Mouse (Mus musculus): ENCODE measurements around the gene Fndc1. TPM values are rescaled to one million over a fixed set of nuclear protein-coding genes. Genes with fewer than 3 reads are reported as not detected.
A peak's percentile ranks its signal among the peaks of the same experiment; 100 is the strongest.

Gene Fndc1
- polyA plus RNA-seq, 1 experiment, result 2.0 TPM

GRCm38 (mm10) chr17:7717945-7718344 lies 109.2 kb downstream of the Fndc1 start:
- Histone ChIP-seq H3K27ac (ENCODE audit: insufficient read depth, low read depth, low read length) (no peak overlapping the region), H3K4me1 (ENCODE audit: control insufficient read depth, insufficient read depth, low read length) (no peaks in the 10 kb centered on the region), H3K4me3 (ENCODE audit: insufficient read depth, low read depth, low read length) (no peak overlapping the region), H3K36me3 (ENCODE audit: control insufficient read depth, insufficient read depth, low read length) (no peaks in the 10 kb centered on the region), H3K27me3 (replicated peaks; ENCODE audit: control insufficient read depth, insufficient read depth, low read length) (no peaks in the 10 kb centered on the region)
- DNase-seq, result peak; percentile 17
- TF ChIP-seq POLR2A (IDR thresholded peaks at IDR 0.05; ENCODE audit: low read depth, low read length), result no peak
- 51% methylated on average over 6 of the region's 6 CpGs for WGBS

- TF ChIP-seq CTCF (conservative IDR thresholded peaks at IDR 0.05; ENCODE audit: insufficient read depth, insufficient read length, low read depth, low read length) (no peak), POLR2A (IDR thresholded peaks at IDR 0.05; ENCODE audit: low read depth, low read length) (no peak)
- Histone ChIP-seq H3K4me3 (ENCODE audit: insufficient read depth, low read depth, low read length) (no peak overlapping the region), H3K27ac (ENCODE audit: insufficient read depth, low read depth, low read length) (no peak overlapping the region), H3K36me3 (ENCODE audit: control insufficient read depth, insufficient read depth, low read length) (no peaks in the 10 kb centered on the region), H3K27me3 (replicated peaks; ENCODE audit: control insufficient read depth, insufficient read depth, low read length) (no peaks in the 10 kb centered on the region), H3K4me1 (ENCODE audit: control insufficient read depth, insufficient read depth, low read length) (no peaks in the 10 kb centered on the region)
- 62% methylated on average over 2 of the region's 2 CpGs for WGBS
- DNase-seq, result no peak
These were observed 114.1 kb downstream of the Fndc1 start for GRCm38 (mm10) chr17:7713020-7713419.

- Histone ChIP-seq H3K4me3 (ENCODE audit: insufficient read depth, low read depth, low read length) (no peak overlapping the region), H3K4me1 (ENCODE audit: control insufficient read depth, insufficient read depth, low read length) (no peaks in the 10 kb centered on the region), H3K27me3 (replicated peaks; ENCODE audit: control insufficient read depth, insufficient read depth, low read length) (no peaks in the 10 kb centered on the region), H3K27ac (ENCODE audit: insufficient read depth, low read depth, low read length) (no peak overlapping the region), H3K36me3 (ENCODE audit: control insufficient read depth, insufficient read depth, low read length) (no peaks in the 10 kb centered on the region)
- no peak for TF ChIP-seq CTCF (conservative IDR thresholded peaks at IDR 0.05; ENCODE audit: insufficient read depth, insufficient read length, low read depth, low read length)
- no peak for TF ChIP-seq POLR2A (IDR thresholded peaks at IDR 0.05; ENCODE audit: low read depth, low read length)
- no peak for DNase-seq
- 51% methylated on average over 4 of the region's 4 CpGs for WGBS
These were observed 120.0 kb downstream of the Fndc1 start for GRCm38 (mm10) chr17:7707073-7707472.

GRCm38 (mm10) chr17:7690271-7690670 lies 136.8 kb downstream of the Fndc1 start:
- Histone ChIP-seq H3K27me3 (replicated peaks; ENCODE audit: control insufficient read depth, insufficient read depth, low read length) (no peaks in the 10 kb centered on the region), H3K4me3 (ENCODE audit: insufficient read depth, low read depth, low read length) (no peak overlapping the region), H3K27ac (ENCODE audit: insufficient read depth, low read depth, low read length) (no peak overlapping the region), H3K36me3 (ENCODE audit: control insufficient read depth, insufficient read depth, low read length) (no peaks in the 10 kb centered on the region), H3K4me1 (ENCODE audit: control insufficient read depth, insufficient read depth, low read length) (no peaks in the 10 kb centered on the region)
- TF ChIP-seq CTCF (conservative IDR thresholded peaks at IDR 0.05; ENCODE audit: insufficient read depth, insufficient read length, low read depth, low read length) (no peak), POLR2A (IDR thresholded peaks at IDR 0.05; ENCODE audit: low read depth, low read length) (no peak)
- WGBS, result 77% methylated on average over 4 of the region's 4 CpGs
- DNase-seq, result no peak

Other genes starting within 250 kb of the Fndc1 start
- 0.91 and 1.8 TPM in 2 replicates for gene Tagap, start 98.7 kb upstream of the Fndc1 start, polyA plus RNA-seq (2012; rRNA removed)
- gene Rsph3a, start 118.3 kb upstream of the Fndc1 start, polyA plus RNA-seq (2012; rRNA removed), result 77.2 and 85.9 TPM in 2 replicates